Mouse (Mus musculus): ENCODE results near the gene Nphs1. TPM values are rescaled to one million over a fixed set of nuclear protein-coding genes. Genes with fewer than 3 reads are reported as not detected.
"Not testable (repeated sequence)": the region's sequence is repeated elsewhere in the genome, so short reads cannot be mapped to it uniquely, and the experiment has no call there.

Gene Nphs1
- total RNA-seq, 2 experiments from 2014 or later: not detected

DNA sequence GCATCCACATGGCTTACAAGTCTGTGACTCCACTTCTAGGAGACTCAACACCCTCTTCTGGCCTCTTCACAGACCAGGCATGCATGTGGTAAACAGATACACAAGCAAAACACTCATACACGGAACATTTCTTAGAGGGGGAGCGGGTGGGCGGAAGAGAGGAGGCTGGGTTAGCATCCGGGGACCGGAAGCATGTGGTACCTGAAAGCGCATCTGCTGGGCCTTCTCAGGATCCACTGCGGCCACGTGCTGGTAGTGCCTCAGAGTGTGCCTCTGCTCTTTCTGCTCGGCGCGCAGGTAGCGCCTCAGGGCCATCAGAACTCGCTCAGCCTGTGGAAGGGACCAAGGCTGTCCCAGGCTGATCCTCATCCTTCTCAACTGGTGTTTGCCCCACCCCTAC, 18.4 kb upstream of the Nphs1 start:
- no peak for DNase-seq (ENCODE audit: low spot score in 2 of 2)

- peak; percentile 50 to 57 for DNase-seq (ENCODE audit: low spot score in 2 of 2)
Measured at GRCm38 (mm10) chr7:30440697-30441096, 17.4 kb upstream of the Nphs1 start.

DNA sequence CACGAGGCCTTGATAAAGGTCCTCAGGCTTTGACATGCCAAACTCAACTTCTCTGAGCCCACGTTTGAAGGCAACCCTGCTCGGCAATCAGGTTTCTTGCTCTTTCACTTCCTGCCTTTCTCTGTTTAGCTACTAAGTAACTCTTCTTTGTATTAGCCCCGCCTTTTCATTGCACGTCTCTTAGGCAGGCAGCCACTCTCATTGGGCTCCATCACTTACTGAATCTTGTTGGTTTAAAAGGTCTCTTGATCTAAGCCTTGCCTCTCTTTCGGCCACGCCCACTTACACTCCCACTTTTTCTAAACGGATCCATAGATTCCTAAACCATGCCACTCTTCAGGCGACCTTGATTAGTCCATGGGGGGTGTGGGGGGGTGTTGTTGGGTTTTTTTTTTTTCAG, 14.4 kb upstream of the Nphs1 start:
- no peak for DNase-seq (ENCODE audit: low spot score in 2 of 2)

GRCm38 (mm10) chr7:30444154-30444970, 13.8 kb upstream of the Nphs1 start:
- DNase-seq (ENCODE audit: low spot score in 2 of 2): peak in 1 of 2 experiments; percentile 24

GRCm38 (mm10) chr7:30444971-30445751, 13.0 kb upstream of the Nphs1 start, which contains the start of gene Aplp1:
Gene Aplp1 (minus strand): TSS chr7:30445535.
- peak; percentile 67 to 73 for DNase-seq (ENCODE audit: low spot score in 2 of 2)

- no peak for DNase-seq (ENCODE audit: low spot score in 2 of 2)
Measured at GRCm38 (mm10) chr7:30450241-30450640, 7.9 kb upstream of the Nphs1 start.

- DNase-seq (ENCODE audit: low spot score in 2 of 2): no peak
Measured at GRCm38 (mm10) chr7:30453327-30453726, 4.8 kb upstream of the Nphs1 start.

GRCm38 (mm10) chr7:30453766-30454165, 4.3 kb upstream of the Nphs1 start:
- DNase-seq (ENCODE audit: low spot score in 2 of 2): no peak

- no peak for DNase-seq (ENCODE audit: low spot score in 2 of 2)
Measured at GRCm38 (mm10) chr7:30454259-30454658, 3.9 kb upstream of the Nphs1 start.

DNA sequence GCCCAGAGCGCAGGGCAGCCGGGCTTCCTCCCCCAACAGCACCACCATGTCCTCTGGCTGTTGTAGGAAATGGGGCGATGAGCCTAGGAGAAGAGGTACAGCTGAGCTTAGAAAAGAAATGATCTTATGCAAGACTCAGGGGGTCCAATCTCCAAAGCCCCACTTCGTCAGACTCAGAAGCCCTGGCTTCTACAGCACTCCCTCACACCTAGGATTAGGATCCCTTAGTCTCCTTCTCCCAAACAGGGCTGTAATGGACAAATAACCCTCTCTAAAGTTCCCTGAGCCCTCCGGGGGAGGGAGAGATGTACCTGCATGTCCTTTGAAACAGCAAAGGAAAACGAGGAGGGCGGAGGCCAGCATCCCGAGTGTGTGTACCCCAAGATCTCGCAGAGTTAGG, 1.6 kb upstream of the Nphs1 start:
- no peak for DNase-seq (ENCODE audit: low spot score in 2 of 2)

DNA sequence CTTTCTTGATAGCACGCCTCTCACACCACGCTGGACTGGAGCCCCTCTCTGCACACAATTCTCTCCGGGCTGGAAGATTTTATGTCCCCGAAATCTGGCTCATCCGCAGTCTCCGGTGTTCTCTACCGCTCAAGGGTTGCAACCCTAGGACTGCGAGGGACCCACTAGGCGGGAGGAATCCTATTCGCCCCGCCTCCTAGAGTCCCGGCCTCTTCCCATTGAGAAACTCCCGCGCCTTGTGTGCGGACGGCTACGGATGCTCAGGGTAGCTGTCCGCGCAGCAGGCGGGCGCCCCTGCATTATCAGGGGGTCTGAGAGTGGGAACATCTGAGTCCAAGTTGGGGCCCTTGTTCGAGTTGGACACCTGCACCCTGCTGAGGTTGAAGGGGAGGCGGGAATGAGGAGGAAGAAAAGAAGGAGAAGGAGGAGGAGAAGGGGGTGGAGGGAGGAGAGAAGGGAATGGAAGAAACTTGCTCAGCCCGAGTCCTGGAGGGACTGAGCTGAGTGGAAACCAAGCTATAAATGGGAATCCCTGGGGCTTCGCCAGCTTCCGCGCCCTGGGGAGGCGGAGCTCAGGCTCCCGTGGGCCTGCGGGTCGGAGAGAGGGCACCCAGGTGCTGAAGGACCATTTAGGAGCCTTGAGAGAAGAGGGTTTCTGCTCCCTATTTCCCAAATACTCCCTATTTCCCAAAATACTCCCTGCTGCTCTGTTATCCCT, 1.0 kb upstream of the Nphs1 start:
- no peak for DNase-seq (ENCODE audit: low spot score in 2 of 2)

- no peak for DNase-seq (ENCODE audit: low spot score in 2 of 2)
Measured at GRCm38 (mm10) chr7:30459484-30459883, 1.4 kb downstream of the Nphs1 start.

DNA sequence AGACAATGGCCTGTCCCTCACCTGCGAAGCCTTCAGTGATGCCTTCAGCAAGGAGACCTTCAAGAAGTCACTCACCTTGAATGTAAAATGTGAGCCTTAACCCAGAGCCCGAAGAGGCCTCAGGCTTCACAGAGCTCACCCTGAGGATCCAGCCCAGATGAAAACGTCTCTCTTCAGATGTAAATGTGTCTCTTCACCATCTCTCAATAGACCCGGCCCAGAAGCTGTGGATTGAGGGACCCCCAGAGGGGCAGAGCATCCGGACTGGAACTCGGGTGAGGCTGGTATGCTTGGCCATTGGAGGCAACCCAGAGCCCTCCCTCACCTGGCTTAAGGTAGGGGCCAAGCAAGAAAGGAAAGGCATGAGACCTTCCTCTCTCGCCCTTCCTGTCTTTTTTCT, 5.5 kb downstream of the Nphs1 start:
- no peak for DNase-seq (ENCODE audit: low spot score in 2 of 2)

GRCm38 (mm10) chr7:30463996-30464395, 5.9 kb downstream of the Nphs1 start:
- DNase-seq (ENCODE audit: low spot score in 2 of 2): no peak

GRCm38 (mm10) chr7:30464816-30465300, 6.7 kb downstream of the Nphs1 start:
- DNase-seq (ENCODE audit: low spot score in 2 of 2): no peak

- peak; percentile 39 to 48 for DNase-seq (ENCODE audit: low spot score in 2 of 2)
Measured at GRCm38 (mm10) chr7:30472411-30472810, 14.3 kb downstream of the Nphs1 start.

- no peak for DNase-seq (ENCODE audit: low spot score in 2 of 2)
Measured at GRCm38 (mm10) chr7:30474999-30475398, 16.9 kb downstream of the Nphs1 start.

GRCm38 (mm10) chr7:30476136-30476535, 18.0 kb downstream of the Nphs1 start:
- DNase-seq (ENCODE audit: low spot score in 2 of 2): not testable (repeated sequence)

- DNase-seq (ENCODE audit: low spot score in 2 of 2): no peak
Measured at GRCm38 (mm10) chr7:30477415-30478381, 19.6 kb downstream of the Nphs1 start.

DNA sequence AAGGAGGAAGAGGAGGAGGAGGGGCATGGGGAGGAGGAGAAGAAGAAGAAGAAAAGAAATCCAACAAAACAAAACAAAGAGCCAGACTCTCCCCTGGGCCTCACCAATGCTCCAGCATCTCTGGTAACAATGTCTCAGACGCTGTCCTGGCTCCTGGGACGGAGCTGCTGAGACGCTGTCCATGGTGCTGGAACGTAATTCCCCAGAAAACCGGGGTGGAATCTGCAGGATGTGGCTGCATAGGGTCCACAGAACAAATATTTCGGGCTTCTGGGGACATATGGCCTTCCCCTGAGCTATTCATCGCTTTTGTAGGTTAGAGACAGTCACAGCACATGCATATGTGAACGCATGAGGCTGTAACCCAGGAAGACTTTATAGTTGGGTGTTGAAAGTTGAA, 26.1 kb downstream of the Nphs1 start:
- DNase-seq (ENCODE audit: low spot score in 2 of 2): peak in 1 of 2 experiments; percentile 21
